Mouse (Mus musculus): Measurements from ENCODE around the gene Mterf1b.

DNA sequence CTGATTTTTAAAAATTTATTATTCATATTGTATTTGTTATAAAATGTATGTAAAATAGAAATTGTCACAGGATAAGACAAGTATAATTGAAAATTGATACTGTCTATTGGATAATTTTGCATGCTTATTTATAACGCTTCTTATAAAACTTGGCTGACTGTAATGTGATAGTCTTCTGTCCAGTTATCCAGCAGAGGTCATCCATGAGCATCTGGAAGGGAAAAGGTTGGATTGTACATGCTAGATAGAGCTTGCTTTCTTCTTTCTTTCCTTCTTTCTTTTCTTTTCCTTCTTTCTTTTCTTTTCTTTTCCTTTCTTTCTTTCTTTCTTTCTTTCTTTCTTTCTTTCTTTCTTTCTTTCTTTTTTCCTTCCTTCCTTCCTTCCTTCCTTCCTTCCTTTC, 2.0 kb downstream of the Mterf1b start:
- TF ChIP-seq CTCF (IDR thresholded peaks at IDR 0.05; ENCODE audit: insufficient read depth, low read depth, low read length), result no peak
- no peak for TF ChIP-seq POLR2A (IDR thresholded peaks at IDR 0.05; ENCODE audit: insufficient read depth, low read depth, low read length)
